ENCODE assay signal across 19 mouse cellular contexts in genomic region chr17:83158053-83158452, GRCm38 (mm10). TPM values are rescaled to one million over a fixed set of nuclear protein-coding genes. Genes with fewer than 3 reads are reported as not detected.
DNase-seq lines count a peak whose midpoint lies in the region; ATAC-seq lines count a peak whose summit lies in the region.
"Had no signal": no experiment of that assay in that cellular context is flagged by ENCODE, and none has a peak within 500 bp of the region (broad histone marks: within the 10 kb centered on the region; RNA-seq: fewer than 3 reads in every experiment).

No protein-coding gene starts in this region.

- peak; percentile 85 for DNase-seq in CD4-positive helper T cell, adult 2 months (ENCODE audit: low read depth, low spot score)
- peak; percentile 90 for DNase-seq in induced T-regulatory cell, adult 2 months (ENCODE audit: low read depth)
- DNase-seq in adrenal gland, postnatal 36 days: no peak
- no peak for DNase-seq in right cerebral cortex, postnatal 36 days (ENCODE audit: low spot score in 2 of 2)
- no peak for DNase-seq in B cell, adult 2 months
- DNase-seq: adrenal gland, adult 8-10 months; adrenal gland, postnatal 25 days; cerebellum, adult 18-20 months; cerebellum, adult 9-10 months; cerebellum, postnatal 14 days; forebrain, postnatal 0 days; gastrocnemius, postnatal 36 days; heart, adult 2 months; kidney, adult 18-20 months had no signal

- ATAC-seq in CD4-positive, CD25-positive, alpha-beta regulatory T cell, adult 4 months: peak; percentile 86
- ATAC-seq: forebrain, embryonic 14.5 days; forebrain, postnatal 0 days; intestine, embryonic 16.5 days had no signal

RNA-seq across cellular contexts. Expression of gene Pkdcc, which starts 57.0 kb away (rescaled TPM):
- polyA plus RNA-seq in CD4-positive, CD25-positive, alpha-beta regulatory T cell, adult 4 months (2017; shearing (Covaris generic)): not detected
- total RNA-seq in adrenal gland, postnatal 36 days (2021): 100 to 1,000 TPM in 1 of 2 experiments, 10 to 100 TPM in 1; 54.8 to 151 TPM
- total RNA-seq: hematopoietic stem cell, adult 5-6 weeks; MEL had no signal

Comparison
In these comparisons a context has a peak if more than half of its experiments do, and no peak if none do; other contexts are left out.
1. DNase-seq: peak in CD4-positive helper T cell, adult 2 months (single experiment) and induced T-regulatory cell, adult 2 months (single experiment); none in adrenal gland, postnatal 36 days (0 of 2), right cerebral cortex, postnatal 36 days (0 of 2) and B cell, adult 2 months (0 of 2).